Mouse (Mus musculus) lung, postnatal 25 days (tissue): ENCODE results near the gene Gpr19.

Experiments used
- DNase-seq: peaks from one replicate; pipeline ENCODE4 v3.0.0; 2022; ENCODE audit warnings: low spot score

Gene Gpr19

DNA sequence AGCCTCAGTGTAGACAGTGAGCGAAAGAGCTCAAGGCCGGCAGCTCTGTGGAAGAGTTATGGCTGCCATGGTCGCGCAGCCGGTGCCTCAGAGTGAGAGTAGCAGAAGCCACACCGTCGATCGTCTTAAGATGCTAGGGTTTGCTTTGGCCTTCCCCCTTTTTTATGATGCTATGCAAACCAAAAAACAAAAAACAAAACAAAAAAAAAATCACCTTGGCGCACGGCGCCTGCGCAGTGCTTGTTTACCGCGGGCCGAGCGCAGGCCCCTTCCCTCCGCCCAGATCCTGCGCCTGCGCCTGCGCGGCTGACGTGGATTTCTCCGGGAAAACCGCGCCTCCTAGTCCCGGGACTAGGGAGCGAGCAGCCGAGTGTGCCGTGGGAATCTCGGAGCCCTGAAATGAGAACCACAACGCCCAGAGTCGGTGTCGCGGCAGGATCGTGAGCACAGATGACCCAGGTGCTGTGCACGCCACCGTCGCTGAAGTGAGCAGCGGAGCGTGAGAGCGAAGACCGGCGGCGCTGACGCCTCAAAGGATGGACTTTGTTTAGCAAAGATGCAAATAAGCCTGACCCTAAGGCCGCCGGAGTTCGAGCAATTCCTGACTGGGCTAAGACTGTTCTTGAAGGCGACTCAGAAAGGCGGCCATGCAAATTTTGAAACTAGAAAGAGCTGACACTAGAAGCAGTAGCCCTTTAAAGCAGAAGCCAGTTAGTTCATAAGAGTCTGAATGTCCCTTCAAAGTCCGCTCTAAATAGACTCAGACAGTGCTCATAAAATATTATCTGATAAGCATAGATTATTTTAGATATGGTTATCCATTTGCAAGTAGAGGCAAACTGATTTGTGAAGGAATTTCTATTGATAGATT is at the start of gene Gpr19:
Gpr19 (minus strand) TSS at position 484 of the 871 bp plus-strand sequence.
- peak; percentile 93 for DNase-seq

DNA sequence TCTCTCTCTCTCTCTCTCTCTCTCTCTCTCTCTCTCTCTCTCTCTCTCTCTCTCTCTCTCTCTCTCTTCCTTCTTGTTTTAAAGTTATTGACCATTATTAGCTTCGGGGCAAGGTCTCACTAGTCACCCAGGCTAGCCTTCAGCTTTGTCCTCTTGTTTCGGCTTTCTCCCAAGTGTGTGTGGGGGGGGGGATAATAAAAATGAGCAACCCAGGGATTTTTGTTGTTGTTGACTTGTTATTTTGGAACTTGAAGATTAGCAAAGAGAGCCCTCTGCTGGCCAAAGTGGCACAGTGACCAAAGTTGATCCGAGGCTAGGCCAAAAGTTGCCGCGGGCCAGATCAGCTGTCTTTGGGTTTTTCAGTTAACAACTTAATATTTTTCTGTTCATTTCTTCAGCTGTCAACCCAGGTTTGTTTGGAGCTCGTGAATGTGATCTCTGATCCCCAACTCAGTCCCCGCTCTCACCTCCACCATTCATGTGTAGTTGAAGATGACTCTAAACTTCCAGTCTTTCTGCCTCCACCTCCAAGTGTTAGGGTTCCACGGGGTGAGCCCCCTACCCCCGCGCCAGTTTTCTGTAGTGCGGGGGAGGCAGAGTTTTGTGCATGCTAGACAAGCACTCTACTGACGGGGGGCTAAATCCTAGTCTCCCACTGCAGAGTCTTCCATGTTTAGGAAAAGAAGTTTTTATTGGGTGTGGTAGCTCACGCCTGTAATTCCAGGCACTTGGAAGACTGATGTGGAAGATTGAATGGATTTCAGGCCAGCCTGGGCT is 49.1 kb upstream of the Gpr19 start:
- peak; percentile 79 for DNase-seq

DNA sequence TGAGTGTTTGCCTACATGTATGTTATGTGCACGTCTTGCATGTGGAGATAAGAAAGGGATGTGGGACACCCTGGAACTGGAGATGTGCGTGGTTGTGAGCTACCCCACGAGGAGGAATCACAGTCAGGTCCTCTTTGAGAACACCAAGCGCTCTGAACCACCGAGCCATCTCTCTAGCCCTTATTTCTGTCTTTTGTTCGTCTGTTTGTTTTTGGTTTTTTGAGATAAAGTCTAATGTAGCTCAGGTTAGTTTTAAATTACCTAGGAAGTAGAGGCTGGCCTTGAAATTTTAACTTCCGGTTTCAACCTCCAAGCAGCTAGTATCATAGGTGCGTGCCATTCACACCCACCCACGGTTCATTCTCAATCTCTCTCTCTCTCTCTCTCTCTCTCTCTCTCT is 48.5 kb upstream of the Gpr19 start:
- no peak for DNase-seq

DNA sequence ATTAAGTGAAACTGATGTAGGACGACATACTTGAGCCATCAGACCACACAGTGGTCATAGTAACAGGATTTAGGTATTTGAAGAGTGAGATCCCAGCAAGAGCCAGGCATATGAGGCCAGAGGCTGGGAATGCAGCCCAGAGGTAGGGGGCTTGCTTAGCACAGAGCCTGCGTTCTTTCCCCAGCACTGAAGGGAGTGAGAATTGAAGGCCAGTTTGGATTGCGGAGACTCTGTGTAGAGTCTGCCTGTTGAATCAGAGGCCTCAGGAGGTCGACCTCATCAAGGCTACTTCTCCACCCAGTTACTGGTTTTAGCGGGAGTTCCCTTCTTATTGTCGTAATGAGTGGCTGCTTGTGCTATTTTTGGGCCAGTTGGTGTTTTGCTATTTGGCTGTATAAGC is 47.7 kb upstream of the Gpr19 start:
- DNase-seq: no peak

DNA sequence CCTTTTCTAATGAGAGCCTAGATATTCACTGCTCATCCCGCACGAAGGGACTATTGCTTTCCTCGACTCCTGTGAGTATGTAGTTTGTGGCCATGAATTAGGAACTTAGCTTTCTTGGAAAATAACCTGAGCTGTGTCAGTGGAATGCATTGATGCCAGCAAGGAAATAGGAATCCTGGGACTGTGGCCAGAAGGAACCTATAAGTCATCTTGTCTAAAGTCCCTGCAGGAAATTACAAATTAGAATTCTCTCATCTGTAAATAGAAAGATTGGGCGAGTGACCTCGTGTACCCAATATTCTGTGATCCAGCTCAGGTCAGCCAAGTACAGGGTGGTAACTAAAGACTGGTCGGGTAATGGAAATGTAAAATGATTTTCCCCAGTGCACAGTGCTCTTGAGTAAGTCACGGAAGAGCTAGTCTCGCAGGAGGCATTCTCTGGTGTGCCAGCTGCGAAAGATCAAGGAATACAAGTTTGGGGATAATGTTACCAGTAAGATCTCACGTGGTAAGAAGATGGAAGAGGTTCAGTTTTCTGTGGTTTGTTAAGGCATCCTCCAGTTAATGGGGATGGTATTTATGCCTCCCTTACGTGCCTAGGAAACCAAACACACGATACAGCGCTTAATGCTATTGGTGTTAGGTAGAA is 45.5 kb upstream of the Gpr19 start:
- DNase-seq: no peak

DNA sequence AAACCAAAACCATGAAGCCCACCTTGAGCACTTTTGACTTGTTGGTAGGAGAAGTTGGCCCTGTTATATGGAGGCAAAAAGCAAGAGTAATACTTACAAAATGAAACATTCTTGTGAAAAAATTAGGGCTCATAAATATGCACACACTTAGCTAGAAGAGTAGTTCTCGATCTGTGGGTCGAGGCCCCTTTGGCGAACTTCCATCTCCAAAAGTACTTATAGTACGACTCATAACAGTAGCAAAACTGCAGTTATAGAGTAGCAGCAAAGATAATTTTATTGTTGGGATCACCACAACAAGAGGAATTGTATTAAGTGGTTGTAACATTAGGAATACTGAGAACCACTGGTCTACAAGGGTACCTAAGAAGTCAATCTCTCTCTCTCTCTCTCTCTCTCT is 41.4 kb upstream of the Gpr19 start:
- DNase-seq: no peak

DNA sequence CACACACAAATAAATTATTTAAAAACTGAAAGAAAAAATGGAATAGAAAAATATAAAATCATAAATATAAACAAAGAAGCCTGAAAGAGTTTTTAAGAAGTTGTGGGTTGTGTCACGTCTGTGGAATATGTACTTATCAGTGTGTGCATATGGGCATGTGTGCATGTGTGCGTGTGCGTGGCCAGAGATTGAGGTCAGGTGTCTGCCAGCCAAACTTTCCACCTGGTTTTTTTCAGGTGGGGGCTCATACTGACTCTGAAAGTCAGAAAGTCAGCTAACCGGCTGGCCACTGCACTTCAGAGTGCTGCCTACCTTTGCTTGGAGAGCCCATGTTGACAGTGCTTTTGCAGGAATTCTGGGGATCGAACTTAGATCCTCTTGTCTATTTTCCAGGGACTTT is 35.9 kb upstream of the Gpr19 start:
- no peak for DNase-seq

DNA sequence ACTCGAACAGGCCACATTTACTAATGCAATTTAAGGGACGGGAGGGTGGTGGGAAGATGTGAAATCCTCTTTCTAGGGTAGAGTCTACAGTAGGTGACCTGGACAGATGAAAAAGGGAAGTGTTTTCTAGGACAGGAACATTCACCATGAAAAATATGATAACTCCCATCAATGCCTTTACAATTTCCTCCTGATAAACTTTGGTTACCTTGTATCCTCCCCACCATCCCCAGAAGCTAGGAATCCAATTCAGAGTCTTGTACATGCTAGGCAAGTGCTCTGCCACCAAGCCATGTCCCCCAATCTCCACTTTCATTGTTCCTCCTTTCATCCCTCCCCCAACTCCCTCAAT is 34.8 kb upstream of the Gpr19 start:
- DNase-seq: no peak

DNA sequence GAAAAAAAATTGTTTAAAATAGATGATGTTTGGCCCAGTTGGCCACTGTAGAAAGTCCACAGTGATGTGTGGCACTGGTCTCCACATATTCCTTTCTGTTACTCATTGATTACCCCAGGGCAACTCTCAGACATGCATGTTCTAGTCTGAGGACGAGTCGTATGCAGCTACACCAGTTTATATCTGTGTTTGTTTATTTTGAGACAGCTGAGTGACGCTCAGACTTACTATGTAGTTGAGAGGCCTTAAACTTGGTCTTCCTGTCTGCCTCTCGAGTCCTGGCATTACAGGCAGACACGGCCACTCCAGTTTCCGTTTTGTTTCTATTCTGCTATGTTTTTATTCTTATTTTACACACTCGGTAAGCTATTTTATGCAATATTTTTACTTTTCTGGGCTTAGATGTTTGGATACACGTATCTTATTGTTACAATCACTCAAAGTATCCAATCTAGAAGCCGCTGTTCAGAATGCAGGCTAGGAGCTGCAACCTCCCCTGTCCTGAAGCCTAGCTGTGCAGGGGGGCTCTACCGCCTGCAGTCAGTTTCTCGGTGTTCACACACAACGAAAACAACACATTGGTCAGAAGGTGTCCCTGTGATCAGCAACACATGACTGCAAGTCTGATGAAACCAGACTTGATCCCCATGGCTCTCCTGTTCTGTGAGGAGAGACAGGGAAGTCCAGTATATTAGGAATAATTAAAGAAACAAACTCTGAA is 34.3 kb upstream of the Gpr19 start:
- DNase-seq: no peak

DNA sequence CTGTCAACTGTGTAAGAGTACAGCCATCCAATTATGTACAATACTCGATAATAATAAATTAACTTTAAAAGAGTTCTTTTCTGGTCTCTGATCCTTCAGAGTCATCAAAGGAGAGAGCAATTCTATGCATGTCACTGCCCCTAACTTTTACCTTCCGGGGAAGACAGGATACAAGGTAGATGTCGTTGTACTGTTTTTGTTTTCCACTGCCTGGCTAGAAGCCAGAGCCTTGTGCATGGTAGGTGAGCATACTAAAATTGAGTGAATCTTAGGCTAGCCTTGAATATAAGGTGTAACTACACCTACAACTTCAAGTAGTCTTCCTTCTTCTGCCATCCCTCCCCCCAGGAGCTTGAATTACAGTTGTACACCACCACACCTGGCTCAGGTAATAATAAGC is 32.8 kb upstream of the Gpr19 start:
- DNase-seq: no peak

DNA sequence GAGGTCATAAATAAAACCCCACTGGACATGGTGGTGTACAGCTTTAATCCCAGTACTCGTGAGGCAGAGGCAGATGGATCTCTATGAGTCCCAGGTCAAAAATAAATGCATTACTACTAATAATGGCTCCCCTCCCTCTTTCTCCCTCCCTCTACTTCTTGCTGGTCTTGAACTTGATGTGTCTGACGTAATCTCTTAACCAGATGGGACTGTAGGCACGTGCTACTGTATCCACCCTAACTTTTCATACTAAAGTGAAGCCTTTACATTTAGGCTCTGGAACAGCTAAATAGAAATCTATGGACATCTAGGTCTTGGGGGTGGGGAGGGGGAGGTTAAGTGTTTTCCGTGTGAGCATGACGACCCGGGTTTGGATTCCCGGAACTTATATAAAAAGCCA is 32.0 kb upstream of the Gpr19 start:
- DNase-seq: no peak

DNA sequence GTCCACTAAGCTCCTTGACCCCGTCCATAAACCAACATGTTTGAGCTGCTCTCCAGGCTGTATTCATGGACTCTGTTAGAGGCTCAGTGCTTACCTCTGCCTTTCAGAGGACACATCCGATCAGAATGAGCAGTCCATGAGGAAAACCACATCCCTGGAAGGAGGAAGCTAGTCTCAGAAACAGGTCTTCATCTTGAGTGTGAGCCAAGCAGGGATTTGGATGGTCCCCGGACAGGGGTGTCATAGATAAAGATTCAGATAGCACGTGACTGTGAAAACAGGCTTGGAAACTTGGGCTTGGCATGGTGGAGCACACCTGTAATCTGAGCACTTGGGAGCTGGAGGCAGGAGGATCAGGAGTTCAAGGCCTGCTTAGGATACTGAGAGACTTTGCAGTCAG is 31.5 kb upstream of the Gpr19 start:
- no peak for DNase-seq

DNA sequence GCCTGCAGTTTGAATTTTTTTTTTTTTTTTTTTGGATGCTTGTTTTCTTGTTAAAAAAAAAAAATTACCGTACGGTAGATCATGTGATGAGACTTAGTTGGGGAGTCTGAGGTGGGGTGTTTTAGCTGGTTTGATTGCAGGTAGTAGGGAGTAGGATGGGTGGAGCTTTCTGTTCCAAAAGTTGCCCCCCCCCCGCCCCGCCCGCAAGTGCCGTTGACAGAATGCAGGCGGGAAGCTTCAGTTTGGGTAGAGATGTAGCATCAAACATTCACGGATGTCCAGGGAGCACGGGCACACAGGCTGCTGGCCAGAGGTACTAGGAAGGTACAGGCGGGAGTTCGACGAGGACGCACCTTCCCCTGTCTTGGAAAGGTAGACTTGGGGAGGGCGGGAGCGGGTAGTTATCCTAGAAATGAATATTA is 30.5 kb upstream of the Gpr19 start:
- no peak for DNase-seq

DNA sequence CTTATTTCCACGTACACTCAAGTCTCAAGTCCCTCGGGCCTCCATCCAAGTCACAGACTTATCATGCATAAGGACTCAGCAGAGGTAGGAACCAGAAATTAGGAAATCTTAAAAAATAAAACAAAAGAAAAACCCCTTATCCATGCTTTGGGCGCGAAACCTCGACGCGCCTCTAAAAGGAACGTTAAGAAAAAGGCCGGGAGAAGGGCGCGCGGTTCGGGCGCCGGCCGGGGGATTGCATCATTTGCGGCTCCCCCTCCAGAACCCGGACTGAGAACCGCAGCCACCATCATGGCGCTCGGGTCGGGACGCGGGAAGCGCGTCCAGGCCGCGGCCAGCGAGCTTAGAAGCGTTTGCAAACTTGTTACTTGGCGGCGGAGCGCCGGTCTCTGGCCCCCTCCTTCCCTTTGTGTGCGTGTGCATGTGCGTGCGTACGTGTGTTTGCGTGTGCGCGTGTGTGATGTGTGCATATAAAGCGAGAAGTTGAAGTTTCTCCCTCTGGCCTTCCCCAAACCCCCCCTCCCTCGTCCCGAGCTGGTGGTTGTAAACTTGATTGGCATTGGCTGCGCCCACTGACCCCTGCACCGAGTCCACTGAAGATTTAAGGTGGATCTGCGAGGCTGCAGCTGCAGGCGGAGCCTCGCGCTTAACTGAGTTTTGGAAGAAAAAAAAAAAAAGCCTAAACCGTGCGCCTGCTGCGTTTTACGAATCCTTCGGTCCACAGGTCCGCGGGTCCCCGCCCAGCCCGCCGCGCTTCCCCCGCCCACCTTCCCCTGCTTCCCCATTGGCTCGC is 29.9 kb upstream of the Gpr19 start:
- peak; percentile 91 for DNase-seq

DNA sequence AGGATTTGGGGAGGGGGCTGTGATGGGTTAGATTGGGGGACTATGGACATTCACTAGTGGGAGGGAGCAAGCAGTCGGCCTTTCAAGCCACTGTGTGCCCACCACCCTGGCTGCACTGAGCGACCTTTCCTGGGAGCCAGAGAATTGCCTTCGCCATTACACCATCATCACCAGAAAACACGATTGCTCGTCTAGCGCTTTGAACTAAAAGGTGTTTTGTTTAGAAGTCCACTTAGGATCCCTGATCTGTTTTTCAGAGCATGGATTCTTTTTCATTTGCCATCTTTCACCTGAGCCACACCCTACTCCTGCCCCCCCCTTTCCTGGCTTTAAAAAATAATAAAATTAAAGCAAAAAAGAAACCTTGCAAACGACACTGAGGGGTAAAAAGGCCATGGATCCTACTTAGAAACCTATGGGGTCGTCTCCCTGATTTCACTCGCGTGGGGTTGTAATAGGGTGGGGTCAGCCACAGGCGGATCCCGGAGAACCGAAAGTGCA is 29.3 kb upstream of the Gpr19 start:
- DNase-seq: no peak

DNA sequence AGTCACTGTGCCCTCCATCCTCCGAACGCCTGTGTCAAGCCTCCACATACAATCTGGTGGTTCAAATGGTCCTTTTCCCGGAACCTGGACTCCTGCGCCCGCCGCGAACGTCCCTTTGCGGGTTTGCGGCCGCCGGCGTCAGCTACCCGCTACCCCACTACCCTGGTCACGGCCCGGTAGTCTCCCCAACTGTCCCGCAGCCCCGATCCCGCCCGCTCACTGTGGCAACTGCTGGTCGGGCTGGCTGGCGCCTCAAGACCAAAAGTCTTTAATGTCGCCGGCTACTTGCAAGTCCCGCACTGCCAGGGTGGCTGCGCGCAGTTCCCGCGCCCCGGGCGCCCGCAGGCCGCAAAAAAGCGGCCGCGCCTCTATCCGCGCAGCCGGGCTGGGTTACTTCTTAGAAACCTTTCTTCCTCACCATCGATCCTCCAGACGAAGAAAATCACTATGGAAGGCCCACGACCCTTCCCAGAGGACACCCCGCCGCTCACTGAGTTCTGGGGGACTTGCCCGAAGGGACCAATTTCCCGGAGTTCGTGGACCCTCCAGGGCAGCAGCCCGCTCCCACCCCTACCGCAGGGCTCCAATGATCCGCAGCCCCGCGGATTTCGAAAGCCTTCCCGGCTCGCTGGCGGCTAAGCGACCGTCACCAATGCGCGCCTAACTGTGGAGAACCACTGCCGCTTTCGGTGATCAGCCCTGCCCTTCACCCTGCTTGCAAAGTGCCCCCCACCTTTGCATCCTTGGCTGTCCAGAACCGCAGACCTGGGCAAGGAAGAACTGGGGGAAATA is 28.6 kb upstream of the Gpr19 start:
- DNase-seq: peak; percentile 55

DNA sequence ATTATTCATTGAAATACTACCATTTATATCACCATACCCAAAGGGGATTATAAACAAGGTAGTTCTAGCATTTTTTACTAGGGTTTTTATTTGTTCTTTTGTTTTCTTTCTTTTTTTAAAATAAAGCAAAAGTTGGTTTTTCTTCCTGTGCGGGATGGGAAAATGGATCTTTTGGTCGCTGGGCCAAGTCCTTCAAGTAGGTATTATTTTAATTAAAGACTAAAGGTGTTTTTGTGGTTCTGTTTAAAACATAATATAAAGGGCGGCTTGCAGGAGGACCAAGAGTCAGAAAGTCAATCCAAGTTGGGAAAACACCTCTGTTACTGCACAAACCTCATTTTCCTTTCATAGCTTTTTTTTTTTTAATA is 27.9 kb upstream of the Gpr19 start:
- no peak for DNase-seq

DNA sequence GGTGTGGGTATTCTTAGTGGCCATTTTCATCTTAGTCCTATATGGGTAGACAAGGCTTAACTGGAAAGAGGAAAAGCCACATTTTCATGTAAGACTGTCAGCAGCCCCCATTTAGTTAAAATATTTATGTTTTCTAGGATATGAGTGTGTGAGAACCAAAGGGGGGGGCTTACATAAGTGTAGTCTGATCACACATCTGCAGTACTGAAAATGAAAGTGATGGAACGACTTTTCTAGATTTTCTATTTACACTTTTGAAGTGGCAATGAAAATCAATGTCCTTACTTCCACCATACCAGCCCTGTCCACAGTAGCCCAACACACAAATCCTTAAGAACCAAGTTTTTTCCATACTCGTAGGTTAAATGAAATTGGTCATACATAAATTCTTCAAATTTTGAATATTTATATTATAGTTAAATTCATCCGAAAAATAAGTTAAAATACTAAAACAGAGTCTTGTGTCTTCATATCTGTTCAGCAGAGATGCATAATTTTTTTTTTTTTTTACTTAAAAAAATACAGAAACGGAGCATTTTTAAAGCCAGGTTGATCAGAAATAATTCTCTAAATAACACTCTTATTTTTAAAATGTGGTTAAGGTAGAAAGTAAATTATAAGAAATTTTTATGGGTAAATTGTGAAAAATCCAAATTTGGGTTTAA is 27.4 kb upstream of the Gpr19 start:
- no peak for DNase-seq

DNA sequence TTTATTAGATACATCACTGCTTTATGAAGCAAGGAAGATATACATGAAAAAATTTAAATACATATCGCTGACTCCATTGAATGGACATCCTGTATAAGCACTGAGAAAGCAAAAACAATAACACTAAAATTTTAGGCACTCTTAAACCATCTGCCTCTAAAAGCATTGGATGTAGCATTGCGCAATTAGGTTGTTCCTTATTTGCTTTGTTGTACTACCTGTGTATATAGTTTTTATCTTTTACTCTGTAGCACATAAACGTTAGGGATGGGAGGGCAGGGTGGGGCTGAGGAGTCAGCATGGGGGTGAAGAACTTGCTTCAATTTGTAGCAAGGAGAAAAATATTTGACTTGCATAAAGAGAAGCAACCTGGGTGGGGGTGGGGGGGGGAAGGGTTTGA is 25.9 kb upstream of the Gpr19 start:
- DNase-seq: no peak

DNA sequence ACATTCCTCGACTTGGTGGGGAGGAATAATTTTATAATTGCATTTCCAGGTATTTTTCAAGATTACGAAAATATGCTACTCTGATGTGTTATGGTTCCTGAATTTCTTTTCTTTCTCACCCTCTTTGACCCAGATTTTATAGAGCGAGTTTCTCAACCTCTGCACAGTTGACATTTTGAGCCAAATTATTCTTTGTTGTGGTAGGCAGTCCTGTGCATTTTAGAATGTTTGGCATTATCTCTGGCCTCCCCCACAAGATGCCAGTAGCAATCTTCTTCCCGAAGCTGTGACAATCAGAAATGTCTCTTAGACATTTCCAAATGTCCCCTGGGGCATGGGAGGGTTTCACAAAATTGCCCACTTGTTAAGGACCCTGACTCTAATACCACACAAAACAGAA is 25.3 kb upstream of the Gpr19 start:
- no peak for DNase-seq
